Mouse (Mus musculus) cerebellum, adult 2 months (tissue): ENCODE results near the gene Knl1.

ENCODE experiments used
- CTCF ChIP-seq: fragments of 200-500 bp; IDR thresholded peaks from 2 replicates; pipeline ENCODE4 v1.5.1; 2011; ENCODE audit warnings: low read depth, mild to moderate bottlenecking, control low read depth, low read length, moderate library complexity, borderline replicate concordance; ENCODE audit not compliant: insufficient read depth
- POLR2A ChIP-seq: fragments of 200-500 bp; IDR thresholded peaks from 2 replicates; pipeline ENCODE4 v1.6.1; 2011; ENCODE audit warnings: low read length, control low read depth, borderline replicate concordance; ENCODE audit not compliant: insufficient read depth

GRCm38 (mm10) chr2:119045163-119045562 is 1.8 kb upstream of the Knl1 start:
- TF ChIP-seq POLR2A (no peak), CTCF (no peak)
